Comparison of ENCODE assay signal across 8 mouse cellular contexts in the genomic region with DNA sequence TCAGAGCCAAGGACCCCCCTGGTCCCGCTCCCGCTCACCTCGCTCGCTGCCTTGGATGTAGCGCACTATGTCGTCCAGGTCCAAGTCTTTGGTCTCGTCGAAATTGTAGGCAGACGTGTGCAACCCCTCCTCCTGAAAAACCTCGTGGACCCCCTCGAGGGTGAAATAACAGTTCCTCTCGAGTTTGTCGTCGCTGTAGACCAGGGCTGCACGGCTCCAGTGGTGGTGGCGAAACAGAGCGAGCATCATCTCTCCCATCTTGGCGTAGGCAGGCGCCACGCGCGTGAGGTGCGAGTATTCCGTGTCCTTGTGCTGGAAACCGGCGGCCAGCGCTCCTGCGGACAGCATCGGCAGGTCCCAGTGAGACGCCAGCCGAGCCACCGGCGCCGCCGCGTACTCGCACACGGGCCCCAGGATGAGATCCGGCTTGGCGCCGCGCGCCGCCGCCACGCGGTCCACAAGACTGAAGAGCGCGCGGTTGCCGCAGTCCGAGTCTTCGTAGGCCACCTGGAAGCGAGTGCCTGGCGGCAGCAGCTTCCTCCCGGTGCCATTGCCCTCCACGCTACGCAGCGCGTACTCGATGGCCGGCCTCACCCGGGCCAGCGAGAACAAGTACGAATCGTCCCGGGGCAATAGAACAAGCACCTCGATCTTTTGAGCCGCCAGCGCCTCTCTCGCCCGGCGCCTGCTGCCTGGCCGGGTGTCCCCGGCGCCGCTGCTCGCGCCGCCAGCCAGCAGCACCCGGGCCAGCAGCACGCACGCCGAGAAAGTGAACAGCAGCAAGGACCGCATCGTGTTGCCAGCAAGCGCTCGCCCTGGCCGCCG. TPM values are rescaled to one million over a fixed set of nuclear protein-coding genes. Genes with fewer than 3 reads are reported as not detected.
DNase-seq lines count a peak whose midpoint lies in the region; ATAC-seq and TF ChIP-seq lines count a peak whose summit lies in the region.

No protein-coding gene starts in this region.

- WGBS in forebrain, embryonic 14.5 days = 1% methylated on average over 90 of the region's 90 CpGs
- WGBS in hindbrain, embryonic 12.5 days = under 1% methylated on average over 84 of the region's 90 CpGs
- WGBS in limb, embryonic 12.5 days = under 1% methylated on average over 90 of the region's 90 CpGs
- under 1% methylated on average over 89 of the region's 90 CpGs for WGBS in midbrain, embryonic 15.5 days

- peak; percentile 23 to 79 for DNase-seq in adrenal gland, adult (ENCODE audit: inconsistent age in 2 of 2, low spot score in 1 of 2)
- peak; percentile 54 for DNase-seq in forebrain, embryonic 14.5 days (ENCODE audit: low spot score)
- peak; percentile 14 for DNase-seq in testis, postnatal 14 days (ENCODE audit: low spot score)
- DNase-seq in spleen, adult 12 weeks (ENCODE audit: low spot score) = no peak

- H3K27ac ChIP-seq in forebrain, embryonic 14.5 days (ENCODE audit: low read depth, low read length) = no peak overlapping the region
- no peak overlapping the region for H3K27ac ChIP-seq in hindbrain, embryonic 12.5 days
- H3K27ac ChIP-seq in limb, embryonic 12.5 days = no peak overlapping the region
- no peak overlapping the region for H3K27ac ChIP-seq in midbrain, embryonic 15.5 days

- peak overlapping the region; percentile 97 for H3K4me2 ChIP-seq in forebrain, embryonic 14.5 days (ENCODE audit: low read length)
- H3K4me2 ChIP-seq in hindbrain, embryonic 12.5 days (replicated peaks) = peak overlapping the region; percentile 78
- peak overlapping the region; percentile 93 for H3K4me2 ChIP-seq in limb, embryonic 12.5 days
- peak overlapping the region; percentile 93 for H3K4me2 ChIP-seq in midbrain, embryonic 15.5 days

- H3K9ac ChIP-seq in forebrain, embryonic 14.5 days (ENCODE audit: low read length) = peak overlapping the region; percentile 51
- H3K9ac ChIP-seq in hindbrain, embryonic 12.5 days = peak overlapping the region; percentile 59
- H3K9ac ChIP-seq in limb, embryonic 12.5 days (replicated peaks) = peak overlapping the region; percentile 63
- H3K9ac ChIP-seq in midbrain, embryonic 15.5 days = peak overlapping the region; percentile 30

- no peaks in the 10 kb centered on the region for H3K9me3 ChIP-seq in E14TG2a.4 (ENCODE audit: low read length)
- H3K9me3 ChIP-seq in forebrain, embryonic 14.5 days (replicated peaks; ENCODE audit: control insufficient read depth, low read length) = no peaks in the 10 kb centered on the region
- H3K9me3 ChIP-seq in hindbrain, embryonic 12.5 days (replicated peaks) = no peaks in the 10 kb centered on the region
- H3K9me3 ChIP-seq in limb, embryonic 12.5 days = no peaks in the 10 kb centered on the region
- H3K9me3 ChIP-seq in midbrain, embryonic 15.5 days = no peaks in the 10 kb centered on the region

- peak overlapping the region; percentile 75 for H3K4me3 ChIP-seq in E14TG2a.4 (replicated peaks; ENCODE audit: low read length)
- peak overlapping the region; percentile 47 for H3K4me3 ChIP-seq in forebrain, embryonic 14.5 days (ENCODE audit: low read depth, low read length)
- peak overlapping the region; percentile 51 for H3K4me3 ChIP-seq in hindbrain, embryonic 12.5 days
- H3K4me3 ChIP-seq in limb, embryonic 12.5 days (replicated peaks) = peak overlapping the region; percentile 51
- peak overlapping the region; percentile 51 for H3K4me3 ChIP-seq in midbrain, embryonic 15.5 days

- H3K4me1 ChIP-seq in E14TG2a.4 (replicated peaks; ENCODE audit: low read depth, low read length) = peaks cover 39% of the 10 kb centered on the region
- peaks cover 22% of the 10 kb centered on the region for H3K4me1 ChIP-seq in forebrain, embryonic 14.5 days (ENCODE audit: control insufficient read depth, insufficient read depth, low read length)
- peaks cover 38% of the 10 kb centered on the region for H3K4me1 ChIP-seq in hindbrain, embryonic 12.5 days
- H3K4me1 ChIP-seq in limb, embryonic 12.5 days (replicated peaks) = peaks cover 43% of the 10 kb centered on the region
- H3K4me1 ChIP-seq in midbrain, embryonic 15.5 days = peaks cover 52% of the 10 kb centered on the region

- H3K36me3 ChIP-seq in E14TG2a.4 (ENCODE audit: insufficient read depth, low read length) = no peaks in the 10 kb centered on the region
- H3K36me3 ChIP-seq in forebrain, embryonic 14.5 days (ENCODE audit: control insufficient read depth, insufficient read depth, low read length) = no peaks in the 10 kb centered on the region
- H3K36me3 ChIP-seq in hindbrain, embryonic 12.5 days = no peaks in the 10 kb centered on the region
- no peaks in the 10 kb centered on the region for H3K36me3 ChIP-seq in limb, embryonic 12.5 days
- no peaks in the 10 kb centered on the region for H3K36me3 ChIP-seq in midbrain, embryonic 15.5 days (replicated peaks)

- ATAC-seq in forebrain, embryonic 14.5 days = peak; percentile 49
- ATAC-seq in hindbrain, embryonic 12.5 days (ENCODE audit: low FRiP score) = peak; percentile 46
- ATAC-seq in limb, embryonic 12.5 days (ENCODE audit: insufficient number of reproducible peaks, insufficient read depth, low FRiP score, low TSS enrichment, low read depth) = 0 out of 2 replicates have a peak, but pooled peaks have one; percentile 33
- ATAC-seq in midbrain, embryonic 15.5 days (replicated peaks) = peak; percentile 71

- TF ChIP-seq CTCF in E14TG2a.4 (conservative IDR thresholded peaks at IDR 0.05; ENCODE audit: low read length) = no peak

- peaks cover 60% of the 10 kb centered on the region for H3K27me3 ChIP-seq in E14TG2a.4 (ENCODE audit: insufficient read depth, low read length)
- peaks cover 54% of the 10 kb centered on the region for H3K27me3 ChIP-seq in forebrain, embryonic 14.5 days (replicated peaks; ENCODE audit: control insufficient read depth, insufficient read depth, low read length)
- H3K27me3 ChIP-seq in hindbrain, embryonic 12.5 days = peaks cover 63% of the 10 kb centered on the region
- H3K27me3 ChIP-seq in limb, embryonic 12.5 days = peaks cover 74% of the 10 kb centered on the region
- H3K27me3 ChIP-seq in midbrain, embryonic 15.5 days (replicated peaks) = peaks cover 69% of the 10 kb centered on the region

RNA-seq across cellular contexts. Expression of a gene that starts 2.0 kb away (rescaled TPM):
- polyA plus RNA-seq in forebrain, embryonic 14.5 days (2014; fragmentation: Nextera tagmentation; extraction: Ambion mirVana) = 0.86 and 1.0 TPM in 2 replicates
- 5.3 and 5.5 TPM in 2 replicates for polyA plus RNA-seq in hindbrain, embryonic 12.5 days (2016; fragmentation: Nextera tagmentation; extraction: Ambion mirVana)
- polyA plus RNA-seq in limb, embryonic 12.5 days (2016; fragmentation: Nextera tagmentation; extraction: Ambion mirVana) = 2.6 and 2.9 TPM in 2 replicates
- polyA plus RNA-seq in midbrain, embryonic 15.5 days (2015; fragmentation: Nextera tagmentation; extraction: Ambion mirVana) = 0.87 and 1.1 TPM in 2 replicates
